ENCODE assay signal across 18 mouse cellular contexts in genomic region chr15:8267211-8267610, GRCm38 (mm10).
DNase-seq lines count a peak whose midpoint lies in the region; TF ChIP-seq lines count a peak whose summit lies in the region.
"Had no signal": no experiment of that assay in that cellular context is flagged by ENCODE, and none has a peak within 500 bp of the region (broad histone marks: within the 10 kb centered on the region; RNA-seq: fewer than 3 reads in every experiment).

No protein-coding gene starts in this region.

- H3K27ac ChIP-seq in layer of hippocampus, adult 2 months: peak overlapping the region; percentile 36; the same call in 1 of the 2 replicates
- H3K27ac ChIP-seq: embryonic facial prominence, embryonic 10.5 days; embryonic facial prominence, embryonic 12.5 days; forebrain, embryonic 13.5 days; forebrain, embryonic 15.5 days had no signal

- TF ChIP-seq CTCF in layer of hippocampus, adult 2 months (conservative IDR thresholded peaks at IDR 0.05): no peak

- no peak overlapping the region for H3K4me3 ChIP-seq in layer of hippocampus, adult 2 months
- H3K4me3 ChIP-seq: embryonic facial prominence, embryonic 10.5 days; embryonic facial prominence, embryonic 12.5 days; forebrain, embryonic 13.5 days; forebrain, embryonic 15.5 days had no signal

- peak; percentile 18 for DNase-seq in heart, adult 11 months
- DNase-seq in heart, adult 18-20 months: no peak
- peak in 1 of 2 experiments; percentile 23 for DNase-seq in layer of hippocampus, adult 2 months (ENCODE audit: low spot score in 2 of 2)
- DNase-seq in layer of hippocampus, postnatal 36 days: no peak
- DNase-seq in brain, adult 2 months (ENCODE audit: low read depth, low spot score): peak; percentile 46
- DNase-seq: adrenal gland, adult 8-10 months; adrenal gland, postnatal 25 days; B cell, adult 2 months; cerebellum, adult 11-12 months; cerebellum, adult 2 months; cerebellum, adult 9-10 months; cerebellum, postnatal 10 days; cerebellum, postnatal 25 days; forebrain, postnatal 0 days had no signal

Comparison
In these comparisons a context has a peak if more than half of its experiments do, and no peak if none do; other contexts are left out.
1. DNase-seq: peak in heart, adult 11 months (single experiment) and brain, adult 2 months (single experiment); none in heart, adult 18-20 months (0 of 2) and layer of hippocampus, postnatal 36 days (0 of 2).